Mouse (Mus musculus) central nervous system, embryonic 18 days (tissue): Measurements from ENCODE around the gene Thap4. TPM values are rescaled to one million over a fixed set of nuclear protein-coding genes. Genes with fewer than 3 reads are reported as not detected.

Experiments
- polyA plus RNA-seq: library from polyadenylated mRNA; depleted of rRNA; stranded (reverse); fragments of >200 nt; gene quantifications from 2 replicates; pipeline ENCODE4 v1.2.3, GENCODE M21; 2012; rRNA removed

Thap4 gene
- 46.6 and 51.7 TPM in 2 replicates for polyA plus RNA-seq

DNA sequence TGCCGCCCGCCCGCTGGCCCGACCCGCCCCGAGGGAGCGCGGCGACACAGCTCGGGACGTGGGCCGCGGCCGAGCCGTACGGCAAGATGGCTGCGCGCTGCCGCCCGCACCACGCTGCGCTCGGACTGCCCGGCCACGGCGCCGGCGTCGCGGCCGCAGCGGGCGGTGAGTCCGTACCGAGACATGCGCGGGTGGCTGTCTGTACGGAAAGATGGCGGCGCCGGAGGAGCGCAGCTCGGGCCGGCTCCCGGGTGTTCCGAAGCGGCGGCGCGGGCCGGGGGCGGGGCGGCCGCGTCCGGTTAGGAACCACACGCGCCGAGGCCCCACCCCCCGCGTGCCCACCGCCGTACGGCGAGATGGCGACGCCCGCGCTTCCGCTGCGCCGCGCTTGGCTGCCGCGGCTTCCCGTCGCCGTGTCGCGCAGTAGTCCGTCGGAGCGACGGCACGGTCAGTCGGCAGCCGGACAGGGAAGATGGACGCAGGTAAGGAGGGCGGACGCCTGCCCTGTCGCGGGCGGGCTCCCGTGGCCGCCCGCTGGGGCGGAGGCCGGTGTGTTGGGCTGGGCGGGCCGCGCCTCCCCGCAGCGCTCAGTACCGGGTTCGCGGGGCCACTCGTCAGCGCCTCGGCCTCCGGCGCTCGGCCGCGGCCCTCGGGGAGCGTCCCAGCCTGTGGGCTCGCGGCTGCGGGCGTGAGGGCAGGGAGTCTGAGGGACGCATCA, at the start of gene Thap4:
TSS of gene Thap4 (minus strand) at position 292 of the 718 bp plus-strand sequence.

GRCm38 (mm10) chr1:93803556-93804507, 49.2 kb upstream of the Thap4 start, which contains the start of gene Ing5:
TSS of gene Ing5 (plus strand) at chr1:93803965.

DNA sequence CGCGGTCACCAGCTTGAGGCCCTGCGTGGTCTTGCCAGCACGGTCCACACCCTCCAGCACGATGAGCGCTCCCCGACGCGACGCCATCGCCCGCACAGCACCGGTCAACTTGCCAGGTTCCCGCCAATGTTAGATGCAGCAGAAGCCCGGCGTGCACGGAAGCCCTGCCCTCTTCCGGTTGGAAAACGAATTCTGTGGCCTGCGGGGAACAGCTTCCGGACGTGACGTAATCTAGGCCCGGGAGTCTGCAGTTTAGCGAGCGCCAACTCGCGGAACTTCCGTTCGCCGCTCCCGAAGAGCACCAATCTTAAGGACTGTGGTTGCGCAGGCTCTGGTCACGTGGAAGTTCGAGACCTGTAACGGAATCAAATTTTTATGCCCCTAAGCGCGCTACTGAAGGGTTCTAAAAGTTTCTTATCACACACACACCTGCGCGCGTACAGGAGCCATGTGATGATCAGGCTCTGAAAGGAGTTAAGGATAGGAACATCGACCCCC, 47.1 kb upstream of the Thap4 start, which contains the start of gene Dtymk:
TSS of gene Dtymk (minus strand) at position 194 of the 498 bp plus-strand sequence.

DNA sequence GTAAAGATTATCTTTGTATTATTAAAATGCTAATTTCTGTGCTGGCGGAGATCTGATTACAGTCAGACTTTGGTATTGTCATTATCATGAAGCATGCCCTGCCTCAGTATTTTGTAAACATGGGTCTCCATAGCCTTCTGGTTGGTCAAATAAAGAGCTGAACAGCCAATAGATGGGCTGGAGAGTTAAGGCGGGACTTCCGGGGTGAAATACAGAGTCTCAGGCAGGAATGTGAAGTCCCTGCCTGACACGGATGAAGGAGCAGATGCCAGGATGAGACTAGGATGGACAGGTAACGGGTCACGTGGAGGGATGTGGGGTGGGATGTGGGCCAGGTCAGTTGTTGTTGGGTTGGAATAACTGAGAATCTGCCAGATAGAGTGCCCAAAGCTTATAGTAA, 3.4 kb downstream of the Thap4 start, which contains the start of gene Atg4b:
TSS of gene Atg4b (plus strand) at position 211 of the 400 bp plus-strand sequence.

DNA sequence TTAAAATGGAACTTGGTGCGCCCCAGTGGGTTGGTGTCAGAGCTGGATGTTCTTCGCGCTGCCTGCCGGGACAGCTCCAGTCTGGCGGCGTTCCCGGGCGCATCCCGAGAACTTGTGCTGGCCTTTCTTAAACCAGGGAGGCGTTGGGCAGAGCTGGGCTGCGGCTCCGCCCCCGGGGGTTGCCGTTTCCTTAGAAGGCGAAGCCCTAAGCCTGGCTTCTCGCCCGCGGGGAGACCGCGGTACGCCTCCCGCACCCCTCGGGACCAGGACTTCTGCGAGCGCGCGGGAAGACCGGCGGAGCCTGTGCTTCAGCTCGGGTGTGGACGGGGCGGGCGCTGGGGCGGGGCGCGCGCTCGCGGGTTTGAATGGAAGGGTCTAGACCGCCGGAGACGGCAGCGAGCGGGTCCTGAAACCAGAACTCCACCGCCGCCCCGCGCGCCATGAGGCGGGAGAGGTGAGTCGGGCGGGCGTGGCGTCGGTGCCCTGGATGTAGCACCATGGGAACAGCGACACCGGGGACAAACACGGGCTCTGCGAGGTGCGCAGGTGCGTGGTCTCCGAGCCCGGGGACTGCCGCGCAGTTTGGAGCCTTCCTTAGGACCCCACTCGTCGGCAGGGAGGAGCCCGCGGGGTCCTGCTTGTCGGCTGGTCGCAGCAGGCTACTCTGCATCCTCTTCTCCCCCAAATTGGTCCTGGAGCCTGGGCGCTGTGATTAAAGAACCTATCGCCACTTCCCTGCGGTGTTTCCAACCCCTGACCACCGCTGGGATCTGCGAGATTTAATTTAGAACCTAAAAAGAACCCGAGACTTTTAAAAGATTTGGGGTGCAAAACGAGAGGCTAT, 69.0 kb downstream of the Thap4 start, which contains the start of gene Bok:
TSS of gene Bok (plus strand) at position 260 of the 844 bp plus-strand sequence.

DNA sequence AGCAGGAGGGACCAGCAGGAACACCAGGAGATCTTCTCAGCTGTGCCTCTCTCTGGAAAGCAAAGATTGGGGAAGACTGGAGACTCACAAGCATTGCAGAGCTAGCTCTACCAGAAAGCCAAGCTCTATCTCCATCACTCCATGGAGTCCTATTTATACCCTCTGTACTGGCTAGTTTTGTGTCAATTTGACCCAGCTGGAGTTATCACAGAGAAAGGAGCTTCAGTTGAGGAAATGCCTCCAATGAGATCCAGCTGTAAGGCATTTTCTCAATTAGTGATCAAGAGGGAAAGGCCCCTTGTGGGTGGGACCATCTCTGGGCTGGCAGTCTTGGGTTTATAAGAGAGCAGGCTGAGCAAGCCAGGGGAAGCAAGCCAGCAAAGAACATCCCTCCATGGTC, 96.1 kb downstream of the Thap4 start, which contains the start of gene Stk25:
TSS of gene Stk25 (minus strand) at position 101 of the 400 bp plus-strand sequence.

Other genes with a start within 250 kb of the Thap4 start
- 3.2 and 4.2 TPM in 2 replicates for gene Farp2, start 242.8 kb downstream of the Thap4 start, polyA plus RNA-seq
- gene Stk25, start 96.2 kb downstream of the Thap4 start, polyA plus RNA-seq = 396 and 402 TPM in 2 replicates
- 84.4 and 91.5 TPM in 2 replicates for gene Bok, start 69.2 kb downstream of the Thap4 start, polyA plus RNA-seq
- gene Atg4b, start 3.4 kb downstream of the Thap4 start, polyA plus RNA-seq = 61.7 and 62.5 TPM in 2 replicates
- gene Dtymk, start 47.1 kb upstream of the Thap4 start, polyA plus RNA-seq = 191 and 196 TPM in 2 replicates
- gene Ing5, start 49.1 kb upstream of the Thap4 start, polyA plus RNA-seq = 8.7 and 9.1 TPM in 2 replicates
- 17.2 and 18.9 TPM in 2 replicates for gene D2hgdh, start 70.0 kb upstream of the Thap4 start, polyA plus RNA-seq
- gene Gal3st2, start 106.4 kb upstream of the Thap4 start, polyA plus RNA-seq = 0.07 TPM in 1 of 2 replicates, not detected in the other
- gene Gal3st2b, start 163.4 kb upstream of the Thap4 start, polyA plus RNA-seq = not detected in 2 replicates
- not detected in 2 replicates for gene Gal3st2c, start 235.6 kb upstream of the Thap4 start, polyA plus RNA-seq